Mouse (Mus musculus) heart, postnatal 36 days (tissue): ENCODE data around the gene Zfp746. TPM values are rescaled to one million over a fixed set of nuclear protein-coding genes. Genes with fewer than 3 reads are reported as not detected.

Experiments
- DNase-seq, 2 experiments: peaks; one replicate each; pipeline ENCODE4 v3.0.0; 2021 to 2022
- intact Hi-C: fragments of 180-260 bp; cut with DNase I; formaldehyde crosslinking; loops from one replicate; pipeline ENCODE4 v1.15.1; 2025
- microRNA-seq, 2 experiments: library from miRNA; unstranded; fragments of <30 nt; microRNA quantifications; one replicate each; pipeline ENCODE4 v1.2.0; 2021; ENCODE audit warnings: borderline number of aligned reads in 2 of 2
- total RNA-seq, 2 experiments: library from RNA; stranded (reverse); gene quantifications; 2 replicates each; pipeline ENCODE4 v1.2.3; 2021

The Zfp746 gene
- total RNA-seq, 2 experiments from 2014 or later = 10.1 to 12.2 TPM

- peak; percentile 28 to 55 for DNase-seq
- intact Hi-C loops = loop anchor here (2.0 to 5.0 kb wide), 2 partner anchors 37 to 170 kb away; partner anchors contain the start of gene Zfp282
Measured at GRCm38 (mm10) chr6:48047450-48048351, 38.7 kb downstream of the Zfp746 start.

GRCm38 (mm10) chr6:48047114-48047449, 39.3 kb downstream of the Zfp746 start:
- intact Hi-C loops = loop anchor here (5.0 kb wide), 1 partner anchor 170 kb away; the partner anchor contains the start of gene Zfp282

GRCm38 (mm10) chr6:48032661-48033060, 53.7 kb downstream of the Zfp746 start:
- intact Hi-C loops = no loop called here
- DNase-seq = no peak

More at GRCm38 (mm10) chr6:48047114-48047449, 39.3 kb downstream of the Zfp746 start:
- no peak for DNase-seq

- no peak for DNase-seq
- intact Hi-C loops = no loop called here
Measured at GRCm38 (mm10) chr6:48025905-48026660, 60.3 kb downstream of the Zfp746 start.

- intact Hi-C loops = no loop called here
- DNase-seq = no peak
Measured at GRCm38 (mm10) chr6:48024994-48025345, 61.4 kb downstream of the Zfp746 start.

- intact Hi-C loops = no loop called here
- DNase-seq = no peak
Measured at GRCm38 (mm10) chr6:48024330-48024993, 61.9 kb downstream of the Zfp746 start.

GRCm38 (mm10) chr6:48022672-48023071, 63.7 kb downstream of the Zfp746 start:
- intact Hi-C loops = no loop called here
- DNase-seq = no peak

- intact Hi-C loops = no loop called here
- DNase-seq = no peak
Measured at GRCm38 (mm10) chr6:48021678-48022077, 64.7 kb downstream of the Zfp746 start.

GRCm38 (mm10) chr6:48020006-48020405, 66.4 kb downstream of the Zfp746 start:
- intact Hi-C loops = no loop called here
- no peak for DNase-seq

GRCm38 (mm10) chr6:48016841-48017240, 69.6 kb downstream of the Zfp746 start:
- intact Hi-C loops = loop anchor here (1.0 kb wide), 1 partner anchor 69 kb away; the partner anchor contains the start of gene Zfp746
- no peak for DNase-seq

GRCm38 (mm10) chr6:48016090-48016521, 70.3 kb downstream of the Zfp746 start:
- DNase-seq = peak; percentile 45 to 59
- intact Hi-C loops = loop anchor here (1.0 kb wide), 1 partner anchor 70 kb away; the partner anchor contains the start of gene Zfp746

Small RNAs within 50 kb of the gene (microRNA-seq; reads per million reads assigned to microRNA genes)
- 0 reads per million in 2 experiments for gene Gm24563

Other genes starting within 250 kb of the Zfp746 start
- gene Zfp282, start 209.4 kb downstream of the Zfp746 start, total RNA-seq = 1 to 10 TPM; 6.0 to 6.1 TPM
- 1 to 10 TPM; 8.7 to 9.4 TPM for gene Zfp212, start 166.1 kb downstream of the Zfp746 start, total RNA-seq
- 1 to 10 TPM; 1.3 to 3.1 TPM for gene Zfp956, start 133.2 kb downstream of the Zfp746 start, total RNA-seq
- gene Zfp777, start 37.7 kb downstream of the Zfp746 start, total RNA-seq = 10 to 100 TPM; 12.0 to 16.4 TPM